Mouse (Mus musculus) stomach, postnatal 0 days (tissue): ENCODE results near the gene Rpl41.

Experiments
- CTCF ChIP-seq: IDR thresholded peaks from 2 replicates; pipeline ENCODE4 v1.5.1; 2016; ENCODE audit warnings: antibody characterized with exemption, low read depth, mild to moderate bottlenecking, moderate library complexity
- EP300 ChIP-seq: optimal IDR thresholded peaks from 2 replicates; pipeline ENCODE3; 2016; ENCODE audit warnings: antibody characterized with exemption

DNA sequence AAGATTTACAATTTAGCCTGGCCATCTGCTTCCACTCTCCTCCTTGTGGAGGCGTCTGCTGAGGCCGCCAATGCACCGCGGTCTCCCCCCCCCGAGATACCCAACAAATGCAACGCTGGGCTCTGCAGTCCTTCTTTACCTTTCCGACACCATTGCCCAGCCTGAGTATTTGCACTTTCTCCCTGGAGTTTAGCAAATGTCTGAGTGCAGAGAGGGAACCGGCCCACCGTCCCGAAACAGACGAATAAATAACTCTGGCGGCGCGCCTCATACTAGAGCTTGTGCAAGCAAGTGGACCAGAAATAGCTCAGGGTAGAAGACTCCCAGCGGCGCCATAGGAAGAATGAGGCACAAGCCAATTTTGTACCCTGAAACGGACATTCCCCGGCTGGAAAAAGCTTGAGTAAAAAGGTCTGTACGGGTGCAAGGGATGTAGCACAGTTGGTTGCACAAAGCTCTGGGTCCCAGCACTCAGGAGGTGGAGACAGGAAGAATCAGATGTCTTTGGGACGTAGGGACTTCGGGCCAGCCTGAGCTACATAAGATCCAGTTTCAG is 49.9 kb downstream of the Rpl41 start:
- peak; percentile 2; the same call in 1 of the 2 replicates for TF ChIP-seq CTCF
- TF ChIP-seq EP300, result no peak
